Mouse (Mus musculus): ENCODE results near the gene 1700013G24Rik. TPM values are rescaled to one million over a fixed set of nuclear protein-coding genes. Genes with fewer than 3 reads are reported as not detected.
A peak's percentile ranks its signal among the peaks of the same experiment; 100 is the strongest.

The 1700013G24Rik gene
- polyA plus RNA-seq, 1 experiment, result 1,386 TPM

- no peaks in the 10 kb centered on the region for H3K36me3 ChIP-seq (ENCODE audit: control insufficient read depth, insufficient read depth, low read length)
- peaks cover 25% of the 10 kb centered on the region for H3K4me1 ChIP-seq (ENCODE audit: control insufficient read depth, insufficient read depth, low read length)
- peak overlapping the region; percentile 49 for H3K4me3 ChIP-seq (ENCODE audit: control insufficient read depth, low read depth, low read length)
- no peaks in the 10 kb centered on the region for H3K27me3 ChIP-seq (ENCODE audit: control insufficient read depth, insufficient read depth, low read length)
- no peak overlapping the region for H3K27ac ChIP-seq (ENCODE audit: control insufficient read depth, insufficient read depth, low read depth, low read length)
- TF ChIP-seq CTCF (IDR thresholded peaks at IDR 0.05; ENCODE audit: control insufficient read depth, insufficient read depth, insufficient replicate concordance, low read depth, low read length) (no peak), POLR2A (IDR thresholded peaks at IDR 0.05; ENCODE audit: control insufficient read depth, low read depth, low read length) (no peak)
Observed at GRCm38 (mm10) chr4:137473240-137473639, 20.2 kb downstream of the 1700013G24Rik start.

- Histone ChIP-seq H3K36me3 (ENCODE audit: control insufficient read depth, insufficient read depth, low read length) (no peaks in the 10 kb centered on the region), H3K27me3 (ENCODE audit: control insufficient read depth, insufficient read depth, low read length) (no peaks in the 10 kb centered on the region), H3K4me3 (ENCODE audit: control insufficient read depth, low read depth, low read length) (peak overlapping the region; percentile 49), H3K4me1 (ENCODE audit: control insufficient read depth, insufficient read depth, low read length) (peaks cover 29% of the 10 kb centered on the region), H3K27ac (ENCODE audit: control insufficient read depth, insufficient read depth, low read depth, low read length) (no peak overlapping the region)
- TF ChIP-seq CTCF (IDR thresholded peaks at IDR 0.05; ENCODE audit: control insufficient read depth, insufficient read depth, insufficient replicate concordance, low read depth, low read length) (no peak), POLR2A (IDR thresholded peaks at IDR 0.05; ENCODE audit: control insufficient read depth, low read depth, low read length) (peak; percentile 26; the same call in 1 of the 2 replicates)
Observed at GRCm38 (mm10) chr4:137473701-137474388, 20.8 kb downstream of the 1700013G24Rik start.

DNA sequence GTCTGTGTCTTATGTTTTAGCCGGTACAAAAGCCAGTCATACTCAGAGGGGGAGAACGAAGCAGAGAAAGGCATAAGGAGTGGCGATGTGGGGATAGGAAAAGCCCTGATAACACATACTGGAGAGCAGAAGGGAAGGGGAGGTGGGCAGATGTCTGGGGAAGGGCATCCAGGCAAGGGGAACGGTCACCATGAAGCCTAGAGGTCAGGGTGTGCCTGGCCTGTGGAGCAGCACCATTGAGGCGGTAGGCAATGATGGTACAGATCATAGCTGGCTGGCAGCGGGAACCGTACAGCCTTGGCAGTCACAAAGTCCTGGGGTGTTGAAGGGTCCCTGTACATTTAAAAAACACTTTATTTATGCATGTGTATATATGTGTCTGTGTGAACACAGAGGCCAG, 21.6 kb downstream of the 1700013G24Rik start:
- Histone ChIP-seq H3K4me3 (ENCODE audit: control insufficient read depth, low read depth, low read length) (no peak overlapping the region), H3K27ac (ENCODE audit: control insufficient read depth, insufficient read depth, low read depth, low read length) (no peak overlapping the region), H3K36me3 (ENCODE audit: control insufficient read depth, insufficient read depth, low read length) (no peaks in the 10 kb centered on the region), H3K27me3 (ENCODE audit: control insufficient read depth, insufficient read depth, low read length) (no peaks in the 10 kb centered on the region), H3K4me1 (ENCODE audit: control insufficient read depth, insufficient read depth, low read length) (peaks cover 24% of the 10 kb centered on the region)
- TF ChIP-seq CTCF (IDR thresholded peaks at IDR 0.05; ENCODE audit: control insufficient read depth, insufficient read depth, insufficient replicate concordance, low read depth, low read length) (no peak), POLR2A (IDR thresholded peaks at IDR 0.05; ENCODE audit: control insufficient read depth, low read depth, low read length) (no peak)

- H3K4me3 ChIP-seq (ENCODE audit: control insufficient read depth, low read depth, low read length), result no peak overlapping the region
- no peaks in the 10 kb centered on the region for H3K36me3 ChIP-seq (ENCODE audit: control insufficient read depth, insufficient read depth, low read length)
- no peak overlapping the region; the same call in 1 of the 2 replicates for H3K27ac ChIP-seq (ENCODE audit: control insufficient read depth, insufficient read depth, low read depth, low read length)
- peaks cover 18% of the 10 kb centered on the region for H3K4me1 ChIP-seq (ENCODE audit: control insufficient read depth, insufficient read depth, low read length)
- no peak for TF ChIP-seq CTCF (IDR thresholded peaks at IDR 0.05; ENCODE audit: control insufficient read depth, insufficient read depth, insufficient replicate concordance, low read depth, low read length)
- no peak for TF ChIP-seq POLR2A (IDR thresholded peaks at IDR 0.05; ENCODE audit: control insufficient read depth, low read depth, low read length)
- H3K27me3 ChIP-seq (ENCODE audit: control insufficient read depth, insufficient read depth, low read length), result no peaks in the 10 kb centered on the region
Observed at GRCm38 (mm10) chr4:137475271-137476050, 22.4 kb downstream of the 1700013G24Rik start.

DNA sequence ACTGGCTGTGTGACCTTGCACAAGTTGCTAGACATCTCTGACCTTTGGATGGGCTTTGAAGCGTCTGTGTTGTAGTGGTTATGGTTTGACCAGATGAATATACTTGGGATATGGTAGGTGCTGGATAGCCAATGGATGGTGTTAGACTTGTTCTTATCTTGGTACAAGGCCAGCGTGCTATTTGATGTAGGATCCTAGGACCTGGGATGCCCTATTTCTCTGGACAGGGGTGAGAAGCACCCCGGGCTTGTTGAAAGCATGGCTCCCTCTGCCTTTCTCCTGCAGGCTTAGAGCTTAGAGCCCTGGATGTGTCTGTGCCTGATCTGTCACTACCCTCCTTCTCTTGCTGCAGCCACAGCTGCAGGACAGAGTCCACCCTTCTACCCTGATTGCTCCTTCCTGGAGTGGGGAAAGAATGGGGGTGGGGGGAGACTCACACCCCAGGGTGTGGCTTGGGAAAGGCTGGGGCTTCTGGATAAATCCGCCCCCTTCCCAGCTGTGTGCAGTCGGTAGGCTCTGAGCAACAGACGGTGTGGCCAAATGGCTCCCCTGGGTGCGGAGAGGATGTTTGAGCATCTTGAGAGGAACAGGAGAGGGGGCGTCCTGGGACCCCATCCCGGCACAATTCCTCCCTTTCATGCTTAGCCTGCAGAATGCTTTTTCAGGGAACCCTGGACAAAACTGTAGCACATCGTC, 23.1 kb downstream of the 1700013G24Rik start:
- peak overlapping the region; percentile 8; the same call in 1 of the 2 replicates for H3K27ac ChIP-seq (ENCODE audit: control insufficient read depth, insufficient read depth, low read depth, low read length)
- no peaks in the 10 kb centered on the region for H3K27me3 ChIP-seq (ENCODE audit: control insufficient read depth, insufficient read depth, low read length)
- no peaks in the 10 kb centered on the region for H3K36me3 ChIP-seq (ENCODE audit: control insufficient read depth, insufficient read depth, low read length)
- H3K4me1 ChIP-seq (ENCODE audit: control insufficient read depth, insufficient read depth, low read length), result peaks cover 17% of the 10 kb centered on the region
- TF ChIP-seq CTCF (IDR thresholded peaks at IDR 0.05; ENCODE audit: control insufficient read depth, insufficient read depth, insufficient replicate concordance, low read depth, low read length) (no peak), POLR2A (IDR thresholded peaks at IDR 0.05; ENCODE audit: control insufficient read depth, low read depth, low read length) (no peak)
- no peak overlapping the region for H3K4me3 ChIP-seq (ENCODE audit: control insufficient read depth, low read depth, low read length)

- peaks cover 18% of the 10 kb centered on the region for H3K4me1 ChIP-seq (ENCODE audit: control insufficient read depth, insufficient read depth, low read length)
- no peak overlapping the region for H3K4me3 ChIP-seq (ENCODE audit: control insufficient read depth, low read depth, low read length)
- 0 out of 2 replicates have a peak overlapping the region, but pooled peaks have one; percentile 8 for H3K27ac ChIP-seq (ENCODE audit: control insufficient read depth, insufficient read depth, low read depth, low read length)
- no peak for TF ChIP-seq CTCF (IDR thresholded peaks at IDR 0.05; ENCODE audit: control insufficient read depth, insufficient read depth, insufficient replicate concordance, low read depth, low read length)
- no peak for TF ChIP-seq POLR2A (IDR thresholded peaks at IDR 0.05; ENCODE audit: control insufficient read depth, low read depth, low read length)
- no peaks in the 10 kb centered on the region for H3K27me3 ChIP-seq (ENCODE audit: control insufficient read depth, insufficient read depth, low read length)
- no peaks in the 10 kb centered on the region for H3K36me3 ChIP-seq (ENCODE audit: control insufficient read depth, insufficient read depth, low read length)
Observed at GRCm38 (mm10) chr4:137476761-137477237, 23.7 kb downstream of the 1700013G24Rik start.

- Histone ChIP-seq H3K27ac (ENCODE audit: control insufficient read depth, insufficient read depth, low read depth, low read length) (no peak overlapping the region), H3K4me1 (ENCODE audit: control insufficient read depth, insufficient read depth, low read length) (peaks cover 19% of the 10 kb centered on the region), H3K27me3 (ENCODE audit: control insufficient read depth, insufficient read depth, low read length) (no peaks in the 10 kb centered on the region), H3K4me3 (ENCODE audit: control insufficient read depth, low read depth, low read length) (no peak overlapping the region), H3K36me3 (ENCODE audit: control insufficient read depth, insufficient read depth, low read length) (no peaks in the 10 kb centered on the region)
- TF ChIP-seq POLR2A (IDR thresholded peaks at IDR 0.05; ENCODE audit: control insufficient read depth, low read depth, low read length) (no peak), CTCF (IDR thresholded peaks at IDR 0.05; ENCODE audit: control insufficient read depth, insufficient read depth, insufficient replicate concordance, low read depth, low read length) (no peak)
Observed at GRCm38 (mm10) chr4:137477611-137478010, 24.5 kb downstream of the 1700013G24Rik start.
